Mouse (Mus musculus): ENCODE data around the gene Mmp21.
"Not testable (repeated sequence)": the region's sequence is repeated elsewhere in the genome, so short reads cannot be mapped to it uniquely, and the experiment has no call there.

Mmp21 gene

GRCm38 (mm10) chr7:133679961-133680360, at the start of gene Mmp21:
Mmp21 (minus strand) TSS chr7:133680061.
- DNase-seq (ENCODE audit: low spot score): no peak

GRCm38 (mm10) chr7:133729351-133729750, 49.5 kb upstream of the Mmp21 start:
- no peak for DNase-seq (ENCODE audit: low spot score)

- no peak for DNase-seq (ENCODE audit: low spot score)
Observed at GRCm38 (mm10) chr7:133727027-133727426, 47.2 kb upstream of the Mmp21 start.

- no peak for DNase-seq (ENCODE audit: low spot score)
Observed at GRCm38 (mm10) chr7:133725571-133725970, 45.7 kb upstream of the Mmp21 start.

- no peak for DNase-seq (ENCODE audit: low spot score)
Observed at GRCm38 (mm10) chr7:133724844-133725243, 45.0 kb upstream of the Mmp21 start.

GRCm38 (mm10) chr7:133720616-133721015, 40.8 kb upstream of the Mmp21 start:
- DNase-seq (ENCODE audit: low spot score): no peak

- no peak for DNase-seq (ENCODE audit: low spot score)
Observed at GRCm38 (mm10) chr7:133718580-133718979, 38.7 kb upstream of the Mmp21 start.

- no peak for DNase-seq (ENCODE audit: low spot score)
Observed at GRCm38 (mm10) chr7:133715387-133715786, 35.5 kb upstream of the Mmp21 start.

- no peak for DNase-seq (ENCODE audit: low spot score)
Observed at GRCm38 (mm10) chr7:133707301-133707700, 27.4 kb upstream of the Mmp21 start.

GRCm38 (mm10) chr7:133703906-133704305, 24.0 kb upstream of the Mmp21 start:
- DNase-seq (ENCODE audit: low spot score): no peak

GRCm38 (mm10) chr7:133702333-133702732, 22.5 kb upstream of the Mmp21 start:
- no peak for DNase-seq (ENCODE audit: low spot score)

GRCm38 (mm10) chr7:133701366-133701765, 21.5 kb upstream of the Mmp21 start:
- no peak for DNase-seq (ENCODE audit: low spot score)

GRCm38 (mm10) chr7:133699885-133700284, 20.0 kb upstream of the Mmp21 start:
- DNase-seq (ENCODE audit: low spot score): no peak

- no peak for DNase-seq (ENCODE audit: low spot score)
Observed at GRCm38 (mm10) chr7:133698021-133698709, 18.3 kb upstream of the Mmp21 start.

GRCm38 (mm10) chr7:133685644-133686043, 5.8 kb upstream of the Mmp21 start:
- DNase-seq (ENCODE audit: low spot score): not testable (repeated sequence)

GRCm38 (mm10) chr7:133684701-133685100, 4.8 kb upstream of the Mmp21 start:
- DNase-seq (ENCODE audit: low spot score): no peak

GRCm38 (mm10) chr7:133684110-133684509, 4.2 kb upstream of the Mmp21 start:
- DNase-seq (ENCODE audit: low spot score): no peak

GRCm38 (mm10) chr7:133683626-133684025, 3.8 kb upstream of the Mmp21 start:
- no peak for DNase-seq (ENCODE audit: low spot score)

- no peak for DNase-seq (ENCODE audit: low spot score)
Observed at GRCm38 (mm10) chr7:133679439-133679838, 422 bp downstream of the Mmp21 start.

GRCm38 (mm10) chr7:133678716-133679115, 1.1 kb downstream of the Mmp21 start:
- no peak for DNase-seq (ENCODE audit: low spot score)

- DNase-seq (ENCODE audit: low spot score): no peak
Observed at GRCm38 (mm10) chr7:133676002-133676401, 3.9 kb downstream of the Mmp21 start.

- no peak for DNase-seq (ENCODE audit: low spot score)
Observed at GRCm38 (mm10) chr7:133670846-133671245, 9.0 kb downstream of the Mmp21 start.

- DNase-seq (ENCODE audit: low spot score): no peak
Observed at GRCm38 (mm10) chr7:133669946-133670345, 9.9 kb downstream of the Mmp21 start.

GRCm38 (mm10) chr7:133669071-133669470, 10.8 kb downstream of the Mmp21 start:
- DNase-seq (ENCODE audit: low spot score): no peak

Data from layer of hippocampus, adult 11-12 months (tissue).